Mouse (Mus musculus) embryonic stem cell, embryonic (primary cell): ENCODE results near the gene Kat5.

Source experiments
- CTCF ChIA-PET, 4 experiments: fragments of 300-600 bp in 2 of 4; fragments of 350-600 bp in 2 of 4; sonication (Branson Sonifier 250); formaldehyde crosslinking; loops; one replicate each; lab custom pipeline; 2022; ENCODE audit warnings: inconsistent platforms in 2 of 4; lab: Charles Lee
- POLR2A ChIA-PET, 4 experiments: fragments of 300-600 bp in 2 of 4; fragments of 350-600 bp in 2 of 4; sonication (Branson Sonifier 250); formaldehyde crosslinking; loops; one replicate each; lab custom pipeline; 2022; ENCODE audit warnings: antibody characterized with exemption in 4 of 4, inconsistent platforms in 1 of 4; lab: Charles Lee

Gene Kat5

GRCm38 (mm10) chr19:5638416-5639005 lies 28.5 kb upstream of the Kat5 start:
- ChIA-PET CTCF (no interaction called here), POLR2A (interaction anchor here (0.5 to 6.0 kb wide), 21 partner anchors 9 to 276 kb away, joined by 3 to 42 read pairs (median 4); partner anchors contain the start of genes Cfl1 (in 1 of the 4), Kat5 (in 1 of the 4) and Rnaseh2c (in 1 of the 4))

DNA sequence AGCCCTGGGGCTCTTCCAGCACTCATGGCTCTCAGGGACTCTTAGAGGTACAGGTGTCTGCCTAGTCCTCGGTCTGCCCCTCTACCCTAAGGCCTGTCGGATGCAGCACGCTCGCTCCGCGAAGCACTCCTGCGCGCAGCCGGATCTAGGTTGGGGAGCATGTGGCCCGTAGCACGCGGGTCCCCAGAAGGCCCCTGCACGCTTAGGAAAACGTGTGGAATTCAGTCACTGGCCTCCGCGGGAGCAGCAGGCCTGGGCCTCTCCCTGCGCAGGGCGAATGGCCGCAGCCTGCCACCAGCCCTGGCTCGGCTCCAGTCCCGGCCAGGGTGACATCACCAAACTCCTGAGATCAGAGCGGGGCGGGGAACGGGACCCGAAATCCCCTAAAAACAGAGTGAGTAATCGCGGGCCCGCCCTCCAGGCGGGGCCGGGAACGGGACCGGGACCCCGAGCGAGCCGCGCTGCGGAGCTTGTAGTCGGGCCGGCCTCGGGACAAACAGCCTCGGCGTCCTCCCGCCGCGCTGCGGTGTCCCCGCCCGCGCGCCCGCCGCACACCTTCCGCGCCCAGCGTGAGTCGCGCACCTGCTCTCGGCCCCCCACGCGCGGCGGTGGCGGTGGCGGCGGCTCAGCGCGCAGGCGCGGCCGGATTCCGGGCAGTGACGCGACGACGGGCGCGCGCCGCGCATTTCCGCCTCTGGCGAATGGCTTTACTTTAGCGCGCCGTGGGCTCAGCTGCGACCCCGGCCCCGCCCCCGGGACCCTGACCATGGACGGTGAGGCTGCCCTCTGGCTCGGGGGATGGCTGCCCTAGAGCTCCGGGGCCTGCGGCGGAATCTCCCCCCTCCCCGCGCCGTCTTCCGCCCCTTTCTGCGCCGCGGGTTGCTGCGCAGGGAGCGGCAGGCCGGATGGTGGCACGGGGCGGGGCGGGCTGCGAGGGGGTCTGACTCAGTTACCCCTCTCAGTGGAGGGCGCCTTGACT lies 27.3 kb upstream of the Kat5 start, which contains the start of gene Rela:
TSS of gene Rela (plus strand) at position 415 of the 979 bp plus-strand sequence.
- CTCF ChIA-PET, result interaction anchor here in 2 of 4 experiments (1.1 to 1.9 kb wide), 3 partner anchors 69 to 150 kb away, joined by 3 to 5 read pairs (median 3); partner anchors contain the start of genes Ap5b1 (in 1 of the 2) and Mus81 (in 1 of the 2)
- POLR2A ChIA-PET, result interaction anchor here (0.6 to 6.0 kb wide), 44 partner anchors 10 to 205 kb away, joined by 3 to 42 read pairs (median 4); partner anchors contain the start of genes Snx32 (in 3 of the 4), Map3k11 (in 2 of the 4), Pcnx3 (in 2 of the 4) and Rnaseh2c (in 2 of the 4)

DNA sequence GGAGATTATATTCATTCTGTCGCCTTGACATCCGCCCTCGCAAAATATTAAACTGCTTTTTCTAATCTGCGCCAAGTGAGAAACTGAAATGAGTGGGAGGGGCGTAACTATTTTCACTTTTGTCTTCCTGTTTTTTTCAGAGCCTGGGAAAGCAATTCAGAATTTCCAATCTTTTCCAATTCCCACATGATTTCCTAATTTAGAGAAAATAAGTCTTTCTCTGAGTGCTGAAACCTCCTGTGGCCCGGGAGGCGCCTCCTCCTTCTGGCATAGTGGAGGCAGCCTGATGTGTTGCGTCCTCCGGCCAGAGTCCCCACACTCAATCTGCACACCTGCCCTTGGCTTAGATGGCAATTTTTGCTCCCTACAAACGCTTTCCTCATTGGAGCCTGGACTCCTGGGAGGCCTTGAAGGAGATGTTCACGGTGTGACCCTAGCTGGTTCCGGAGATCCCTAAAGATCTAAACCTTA lies 26.6 kb upstream of the Kat5 start:
- ChIA-PET CTCF (interaction anchor here in 1 of 4 experiments (1.3 to 1.9 kb wide), 2 partner anchors 69 to 149 kb away, joined by 3 to 5 read pairs; partner anchors contain the start of genes Ap5b1 and Mus81), POLR2A (interaction anchor here (0.6 to 6.0 kb wide), 23 partner anchors 11 to 206 kb away, joined by 3 to 42 read pairs (median 4); partner anchors contain the start of genes Map3k11 (in 2 of the 4), Pcnx3 (in 2 of the 4), Rnaseh2c (in 2 of the 4) and Snx32 (in 2 of the 4))

DNA sequence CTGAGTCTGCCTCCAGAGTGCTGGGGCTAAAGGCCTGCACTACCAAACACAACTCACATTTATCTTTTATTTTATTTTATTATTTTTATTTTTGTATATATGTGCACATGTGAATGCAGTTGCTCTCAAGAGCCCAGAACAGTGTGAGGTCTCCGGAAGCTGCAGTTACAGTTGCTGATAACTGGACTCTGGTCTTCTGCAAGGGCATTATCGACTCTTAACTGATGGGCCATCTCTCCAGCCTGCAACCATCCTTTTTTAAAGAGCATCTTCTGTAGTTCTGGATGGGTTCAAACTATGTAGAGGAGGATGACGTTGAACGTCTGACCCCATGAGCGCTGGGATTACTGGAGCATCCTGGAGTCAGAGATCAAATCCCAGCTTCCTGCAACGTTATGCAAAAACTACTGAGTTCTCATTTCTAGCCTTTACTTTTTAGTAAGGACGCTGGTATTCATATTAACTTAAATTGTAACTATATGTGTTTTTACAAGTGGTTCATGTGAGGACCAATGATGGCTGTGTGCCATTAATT lies 26.1 kb upstream of the Kat5 start:
- ChIA-PET CTCF (interaction anchor here in 2 of 4 experiments (0.6 to 1.9 kb wide), 2 partner anchors 79 to 148 kb away, joined by 5 to 7 read pairs; partner anchors contain the start of gene Mus81 (in 1 of the 2)), POLR2A (interaction anchor here in 3 of 4 experiments (0.6 to 6.0 kb wide), 16 partner anchors 9 to 1875 kb away, joined by 3 to 42 read pairs (median 4); partner anchors contain the start of genes Snx32 (in 2 of the 3), Kat5 (in 1 of the 3), Map3k11 (in 1 of the 3) and Pcnx3 (in 1 of the 3))

DNA sequence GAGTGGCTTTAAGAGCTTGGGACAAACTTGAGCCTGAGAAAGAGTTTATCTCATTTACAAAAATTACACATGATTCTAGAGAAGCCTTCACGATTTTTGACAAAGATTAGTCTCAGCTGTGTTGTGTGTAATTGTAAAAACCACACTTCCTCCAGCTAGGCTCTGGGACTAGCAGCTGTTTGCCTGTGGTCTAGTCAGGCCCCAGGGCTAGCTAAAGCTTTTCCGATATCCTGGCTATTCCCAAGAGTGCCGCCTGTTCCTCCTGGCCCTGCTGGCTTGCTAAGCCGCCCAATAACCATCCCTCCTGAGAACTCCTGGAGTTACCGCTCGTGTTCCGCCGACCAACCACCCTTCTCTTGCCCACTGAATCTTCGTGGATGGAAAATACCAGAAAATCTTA lies 22.1 kb upstream of the Kat5 start:
- CTCF ChIA-PET, result interaction anchor here in 1 of 4 experiments (0.7 kb wide), 1 partner anchor 537 kb away, joined by 3 read pairs; no protein-coding TSS in a partner anchor
- POLR2A ChIA-PET, result interaction anchor here in 1 of 4 experiments (1.4 to 2.4 kb wide), 4 partner anchors 9 to 217 kb away, joined by 4 to 9 read pairs (median 4); partner anchors contain the start of gene Rnaseh2c

- POLR2A ChIA-PET, result interaction anchor here in 2 of 4 experiments (0.6 to 2.0 kb wide), 5 partner anchors 10 to 173 kb away, joined by 3 to 7 read pairs (median 4); partner anchors contain the start of gene Cfl1 (in 1 of the 2)
Measured at GRCm38 (mm10) chr19:5629907-5630306, 19.9 kb upstream of the Kat5 start.

DNA sequence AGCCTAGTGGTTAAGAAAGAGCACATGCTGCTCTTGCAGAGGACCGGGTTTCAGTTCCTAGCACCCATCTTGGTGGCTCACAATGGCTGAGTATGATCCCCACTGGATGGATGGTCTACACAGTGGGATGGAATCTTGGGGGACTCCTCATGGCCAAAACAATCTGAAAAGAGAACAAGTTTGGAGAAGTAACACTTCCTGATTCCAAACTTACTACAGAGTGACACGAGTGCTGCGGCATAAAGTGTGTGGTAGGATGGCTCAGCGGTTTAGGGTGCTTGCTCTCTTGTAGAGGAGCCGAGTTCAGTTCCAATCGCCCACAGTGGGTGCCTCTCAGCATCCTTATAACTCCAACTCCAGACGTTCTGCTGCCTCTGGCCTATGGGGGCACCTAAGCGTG lies 15.3 kb upstream of the Kat5 start:
- POLR2A ChIA-PET, result interaction anchor here in 2 of 4 experiments (1.0 to 4.2 kb wide), 8 partner anchors 10 to 218 kb away, joined by 3 to 15 read pairs (median 4); partner anchors contain the start of genes Cfl1 (in 1 of the 2), Kat5 (in 1 of the 2), Map3k11 (in 1 of the 2) and Pcnx3 (in 1 of the 2)

More at GRCm38 (mm10) chr19:5629907-5630306, 19.9 kb upstream of the Kat5 start:
- CTCF ChIA-PET, result interaction anchor here in 2 of 4 experiments (0.6 to 1.0 kb wide), 2 partner anchors 100 to 158 kb away, joined by 3 to 4 read pairs; no protein-coding TSS in a partner anchor

DNA sequence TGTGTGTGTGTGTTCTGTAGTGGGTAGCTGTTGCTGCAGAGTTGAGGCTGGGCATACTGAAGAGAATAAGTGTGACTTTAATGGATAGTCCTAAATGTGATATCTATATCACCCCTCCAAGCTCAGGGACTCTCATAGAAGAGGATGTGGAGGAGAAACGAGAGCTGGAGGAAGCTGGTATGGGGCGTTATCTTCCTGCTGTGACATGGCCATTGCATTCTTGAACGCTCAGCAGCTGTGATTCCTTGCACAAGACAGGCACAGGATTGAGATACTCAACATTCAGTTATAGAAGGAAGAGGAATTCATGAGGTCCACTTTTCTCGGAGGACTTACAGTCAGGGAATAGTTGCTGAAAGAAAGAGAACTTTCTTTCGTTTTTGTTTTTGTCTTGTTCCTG lies 11.8 kb upstream of the Kat5 start:
- CTCF ChIA-PET, result interaction anchor here in 3 of 4 experiments (0.9 to 1.6 kb wide), 3 partner anchors 41 to 92 kb away, joined by 3 to 5 read pairs (median 4); partner anchors contain the start of genes Ap5b1 (in 1 of the 3) and Sipa1 (in 1 of the 3)
- POLR2A ChIA-PET, result interaction anchor here in 3 of 4 experiments (0.6 to 1.7 kb wide), 7 partner anchors 12 to 158 kb away, joined by 3 to 4 read pairs (median 3); partner anchors contain the start of genes Kat5 (in 2 of the 3), Mus81 (in 1 of the 3) and Rela (in 1 of the 3)

More for the DNA sequence above, 15.3 kb upstream of the Kat5 start:
- CTCF ChIA-PET, result interaction anchor here in 1 of 4 experiments (0.9 kb wide), 1 partner anchor 57 kb away, joined by 3 read pairs; no protein-coding TSS in a partner anchor

DNA sequence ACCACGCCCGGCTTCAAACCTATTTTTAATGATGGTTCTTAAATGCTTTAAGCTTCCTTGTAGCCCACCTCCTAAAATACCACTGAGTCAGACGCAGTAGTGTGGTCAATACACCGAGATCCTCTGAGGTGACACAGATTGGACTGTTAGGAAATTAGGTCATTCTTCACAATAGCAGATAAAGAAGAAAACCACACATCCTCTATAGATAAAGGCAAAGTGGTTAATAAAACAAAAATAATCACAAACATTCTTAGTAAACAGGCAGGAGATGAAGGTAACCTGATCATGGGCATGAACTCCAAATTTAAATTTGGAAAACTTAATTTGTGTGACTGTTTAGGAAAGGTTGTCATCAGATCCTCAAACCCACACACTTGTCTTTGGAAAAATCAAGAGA lies 10.0 kb upstream of the Kat5 start:
- ChIA-PET POLR2A (interaction anchor here in 3 of 4 experiments (0.7 to 1.7 kb wide), 7 partner anchors 10 to 223 kb away, joined by 3 to 4 read pairs (median 3); partner anchors contain the start of genes Kat5 (in 1 of the 3) and Rela (in 1 of the 3)), CTCF (interaction anchor here in 1 of 4 experiments (0.5 kb wide), 1 partner anchor 34 kb away, joined by 4 read pairs; no protein-coding TSS in a partner anchor)

- CTCF ChIA-PET, result interaction anchor here in 1 of 4 experiments (0.5 kb wide), 1 partner anchor 120 kb away, joined by 4 read pairs; no protein-coding TSS in a partner anchor
Measured at GRCm38 (mm10) chr19:5614953-5615352, 4.9 kb upstream of the Kat5 start.

DNA sequence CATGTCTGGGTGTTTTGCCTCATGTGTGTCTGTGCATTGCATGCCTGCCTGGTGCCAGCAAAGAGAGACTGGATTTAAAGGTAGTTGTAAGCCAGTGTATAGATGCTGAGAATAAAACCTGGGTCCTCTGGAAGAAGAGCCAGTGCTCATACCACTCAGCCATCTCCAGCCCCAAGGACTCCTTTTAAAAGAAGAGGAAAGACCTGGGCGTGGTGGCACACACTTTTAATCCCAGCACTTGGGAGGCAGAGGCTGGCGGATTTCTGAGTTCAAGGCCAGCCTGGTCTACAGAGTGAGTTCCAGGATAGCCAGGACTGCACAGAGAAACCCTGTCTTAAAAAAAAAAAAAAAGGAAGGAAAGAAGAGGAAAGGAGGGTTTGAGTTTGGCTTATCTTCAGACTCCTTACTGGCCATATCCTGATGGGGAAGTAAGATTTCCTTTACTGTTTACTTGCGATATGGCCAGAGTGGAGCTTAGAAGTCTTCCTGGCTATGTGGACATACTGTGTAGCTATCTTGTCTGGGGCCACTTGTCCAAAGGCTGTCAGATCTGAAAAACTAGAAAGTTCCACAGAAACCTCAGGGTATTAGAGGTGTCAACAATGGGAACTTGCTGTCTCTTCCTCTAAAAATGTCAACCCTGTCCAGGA lies 2.9 kb upstream of the Kat5 start:
- CTCF ChIA-PET, result interaction anchor here in 2 of 4 experiments (0.6 to 1.2 kb wide), 4 partner anchors 44 to 174 kb away, joined by 3 to 5 read pairs (median 4); no protein-coding TSS in a partner anchor
- POLR2A ChIA-PET, result interaction anchor here in 2 of 4 experiments (0.6 to 3.6 kb wide), 7 partner anchors 10 to 1358 kb away, joined by 3 to 15 read pairs (median 3); partner anchors contain the start of gene Rnaseh2c (in 1 of the 2)

More at GRCm38 (mm10) chr19:5614953-5615352, 4.9 kb upstream of the Kat5 start:
- POLR2A ChIA-PET, result interaction anchor here in 1 of 4 experiments (1.6 to 3.6 kb wide), 2 partner anchors 9 to 12 kb away, joined by 4 to 15 read pairs; no protein-coding TSS in a partner anchor

GRCm38 (mm10) chr19:5611973-5612372 lies 1.9 kb upstream of the Kat5 start:
- CTCF ChIA-PET, result interaction anchor here in 3 of 4 experiments (0.6 to 1.2 kb wide), 6 partner anchors 44 to 261 kb away, joined by 3 to 7 read pairs (median 4); partner anchors contain the start of gene Ehbp1l1 (in 1 of the 3)
- POLR2A ChIA-PET, result interaction anchor here in 3 of 4 experiments (0.5 to 3.6 kb wide), 10 partner anchors 10 to 1776 kb away, joined by 3 to 15 read pairs (median 3); partner anchors contain the start of genes Cfl1 (in 1 of the 3), Fam89b (in 1 of the 3) and Rnaseh2c (in 1 of the 3)

DNA sequence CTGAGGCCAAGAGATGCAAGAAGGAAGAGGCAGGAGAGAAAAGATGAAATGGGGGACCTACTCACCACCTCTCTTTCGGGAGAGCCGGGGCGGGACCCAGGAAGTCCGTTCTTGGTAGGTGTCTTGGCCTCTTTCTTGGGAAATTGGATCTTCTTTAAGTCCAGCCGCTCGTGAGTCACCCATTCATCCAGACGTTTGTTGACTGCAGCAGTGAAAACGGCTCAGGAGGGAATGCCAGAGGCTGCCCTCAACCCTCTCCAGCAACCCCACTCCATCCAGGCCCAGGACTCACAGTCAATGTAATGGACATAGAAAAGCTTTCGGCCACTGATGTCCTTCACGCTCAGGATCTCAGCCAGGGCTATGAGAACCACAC lies 878 bp downstream of the Kat5 start:
- ChIA-PET POLR2A (interaction anchor here in 3 of 4 experiments (0.9 to 1.8 kb wide), 13 partner anchors 10 to 209 kb away, joined by 3 to 9 read pairs (median 4); partner anchors contain the start of genes Ccdc85b (in 1 of the 3), Cfl1 (in 1 of the 3), Mus81 (in 1 of the 3) and Scyl1 (in 1 of the 3)), CTCF (no interaction called here)

- POLR2A ChIA-PET, result interaction anchor here in 2 of 4 experiments (0.9 to 1.8 kb wide), 4 partner anchors 10 to 209 kb away, joined by 3 to 9 read pairs (median 4); no protein-coding TSS in a partner anchor
- CTCF ChIA-PET, result no interaction called here
Measured at GRCm38 (mm10) chr19:5608707-5609106, 1.3 kb downstream of the Kat5 start.
